Mouse (Mus musculus) limb, embryonic 15.5 days (tissue): ENCODE measurements around the gene Por. TPM values are rescaled to one million over a fixed set of nuclear protein-coding genes. Genes with fewer than 3 reads are reported as not detected.
A peak's percentile ranks its signal among the peaks of the same experiment; 100 is the strongest.

Experiments used
- ATAC-seq: fragments of 200-750 bp; cut with Nextera tagmentation; 2 replicates; pipeline ENCODE4 v1.8.0; 2017; ENCODE audit warnings: low read depth, moderate TSS enrichment; ENCODE audit not compliant: insufficient number of reproducible peaks, low FRiP score, low TSS enrichment
- H3K27ac ChIP-seq: fragments of 300-500 bp; sonication (generic); 2 replicates; pipeline ENCODE4 v1.5.1; 2015; ENCODE audit warnings: moderate library complexity, mild to moderate bottlenecking, inconsistent platforms
- H3K27me3 ChIP-seq: fragments of 300-500 bp; sonication (generic); 2 replicates; pipeline ENCODE4 v1.6.1; 2015; ENCODE audit warnings: inconsistent platforms
- H3K36me3 ChIP-seq: fragments of 300-500 bp; sonication (generic); 2 replicates; pipeline ENCODE4 v1.6.1; 2015; ENCODE audit warnings: inconsistent platforms
- H3K4me1 ChIP-seq: fragments of 300-500 bp; sonication (generic); 2 replicates; pipeline ENCODE4 v1.6.1; 2015; ENCODE audit warnings: inconsistent platforms
- H3K4me2 ChIP-seq: fragments of 300-500 bp; sonication (generic); 2 replicates; pipeline ENCODE4 v1.6.1; 2015; ENCODE audit warnings: mild to moderate bottlenecking, inconsistent platforms
- H3K4me3 ChIP-seq: fragments of 300-500 bp; sonication (generic); 2 replicates; pipeline ENCODE4 v1.5.1; 2015; ENCODE audit warnings: mild to moderate bottlenecking, inconsistent platforms
- H3K9ac ChIP-seq: fragments of 300-500 bp; sonication (generic); 2 replicates; pipeline ENCODE4 v1.6.1; 2015; ENCODE audit warnings: inconsistent platforms
- H3K9me3 ChIP-seq: fragments of 300-500 bp; sonication (generic); 2 replicates; pipeline ENCODE4 v1.6.1; 2016; ENCODE audit warnings: inconsistent platforms
- WGBS: fragments of 180-500 bp; shearing (Covaris S2); methylation state at CpG from one replicate; pipeline ENCODE4 v1.1.7; 2015; 5-methylcytosine and 5-hydroxymethylcytosine counted together
- polyA plus RNA-seq: library from polyadenylated mRNA; unstranded; fragments of >200 nt; fragmentation: Nextera tagmentation; extraction: Ambion mirVana; gene quantifications from 2 replicates; pipeline ENCODE4 v1.2.1, GENCODE M21; 2015

Por gene
- polyA plus RNA-seq, 1 experiment from 2014 or later, result 93.7 TPM

DNA sequence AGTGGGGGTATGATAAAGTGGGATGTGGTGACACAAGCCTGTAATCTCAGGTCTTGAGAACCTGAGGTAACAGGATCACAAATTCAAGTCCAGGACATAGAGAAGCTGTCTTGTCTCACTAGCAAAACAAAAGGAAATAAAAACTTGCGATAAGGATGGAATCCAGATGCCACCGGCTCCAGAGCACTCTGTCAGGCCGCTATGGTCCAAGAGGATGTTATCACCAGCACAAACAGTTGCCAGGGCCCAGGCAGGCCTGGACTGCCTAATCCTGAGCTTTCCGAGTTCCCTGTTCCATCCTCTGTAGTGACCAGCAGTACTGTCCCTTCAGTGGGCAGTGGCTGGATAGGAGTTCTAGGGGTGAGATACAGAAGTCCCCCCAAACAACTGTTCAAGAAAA is 9.9 kb upstream of the Por start:
- no peaks in the 10 kb centered on the region for H3K36me3 ChIP-seq
- ATAC-seq, result no peak
- peaks cover 4% of the 10 kb centered on the region; the same call in 1 of the 2 replicates for H3K4me1 ChIP-seq
- H3K4me2 ChIP-seq, result no peak overlapping the region
- H3K9me3 ChIP-seq, result no peaks in the 10 kb centered on the region
- no peak overlapping the region for H3K9ac ChIP-seq
- no peak overlapping the region for H3K27ac ChIP-seq
- no peaks in the 10 kb centered on the region for H3K27me3 ChIP-seq
- WGBS, result 68% methylated on average over 4 of the region's 4 CpGs
- H3K4me3 ChIP-seq, result no peak overlapping the region

DNA sequence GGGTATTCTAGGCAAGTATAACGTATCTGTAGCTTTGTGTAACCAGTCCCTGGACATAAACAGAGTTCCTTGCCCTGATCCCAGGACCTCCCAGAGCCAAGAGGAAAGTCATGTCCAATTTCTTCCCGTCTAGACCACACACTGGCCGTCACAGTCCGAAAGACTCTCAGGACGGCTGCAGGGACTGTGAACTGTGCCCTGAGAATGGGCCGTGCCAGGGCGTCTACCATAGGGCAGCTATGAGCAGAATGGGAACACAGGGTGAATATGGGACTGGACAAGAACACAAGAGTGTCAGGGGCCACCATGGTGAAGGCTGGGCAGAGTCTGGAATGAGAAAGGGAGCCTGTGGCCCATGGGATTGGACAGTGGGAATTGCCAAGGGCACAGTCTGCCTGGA is 9.3 kb upstream of the Por start:
- H3K4me1 ChIP-seq, result peaks cover 4% of the 10 kb centered on the region; the same call in 1 of the 2 replicates
- no peak overlapping the region for H3K4me2 ChIP-seq
- no peaks in the 10 kb centered on the region for H3K36me3 ChIP-seq
- no peak overlapping the region for H3K27ac ChIP-seq
- no peaks in the 10 kb centered on the region for H3K27me3 ChIP-seq
- ATAC-seq, result no peak
- no peaks in the 10 kb centered on the region for H3K9me3 ChIP-seq
- no peak overlapping the region for H3K9ac ChIP-seq
- 87% methylated on average over 7 of the region's 7 CpGs for WGBS
- H3K4me3 ChIP-seq, result no peak overlapping the region

- Histone ChIP-seq H3K9me3 (no peaks in the 10 kb centered on the region), H3K36me3 (no peaks in the 10 kb centered on the region), H3K27me3 (no peaks in the 10 kb centered on the region), H3K4me2 (no peak overlapping the region), H3K27ac (no peak overlapping the region), H3K4me3 (no peak overlapping the region), H3K9ac (no peak overlapping the region), H3K4me1 (0 out of 2 replicates have a peak, but pooled peaks cover 5% of the 10 kb centered on the region)
- 85% methylated on average over 5 of the region's 5 CpGs for WGBS
- no peak for ATAC-seq
Observed at GRCm38 (mm10) chr5:135666890-135667289, 2.9 kb upstream of the Por start.

GRCm38 (mm10) chr5:135668071-135668470 is 1.8 kb upstream of the Por start:
- 0 out of 2 replicates have a peak, but pooled peaks cover 5% of the 10 kb centered on the region for H3K4me1 ChIP-seq
- H3K27ac ChIP-seq, result no peak overlapping the region
- 81% methylated on average over 7 of the region's 7 CpGs for WGBS
- H3K4me2 ChIP-seq, result no peak overlapping the region
- H3K9me3 ChIP-seq, result no peaks in the 10 kb centered on the region
- no peak for ATAC-seq
- H3K9ac ChIP-seq, result no peak overlapping the region
- H3K27me3 ChIP-seq, result no peaks in the 10 kb centered on the region
- H3K36me3 ChIP-seq, result no peaks in the 10 kb centered on the region
- H3K4me3 ChIP-seq, result no peak overlapping the region

DNA sequence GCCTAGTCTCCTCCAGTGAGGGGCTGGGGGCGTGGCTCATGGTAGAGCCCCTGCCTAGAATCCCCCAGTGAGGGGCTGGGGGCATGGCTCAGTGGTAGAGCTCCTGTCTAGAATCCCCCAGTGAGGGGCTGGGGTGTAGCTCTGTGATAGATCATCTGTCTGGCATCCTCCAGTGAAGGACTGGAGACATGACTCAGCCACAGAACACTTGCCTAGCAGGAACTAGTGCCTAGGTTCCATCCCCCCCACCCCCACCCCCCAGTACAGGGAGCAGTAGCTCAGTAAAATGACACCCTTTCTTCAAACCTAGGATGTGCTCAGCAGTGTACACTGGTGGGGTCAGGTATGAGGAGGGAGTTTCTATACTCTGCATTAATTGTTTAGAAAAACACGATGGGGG is 1.0 kb downstream of the Por start:
- ATAC-seq, result no peak
- H3K4me1 ChIP-seq, result peaks cover 17% of the 10 kb centered on the region
- H3K36me3 ChIP-seq, result no peaks in the 10 kb centered on the region
- no peak overlapping the region for H3K9ac ChIP-seq
- H3K4me2 ChIP-seq, result no peak overlapping the region
- WGBS, result 62% methylated on average over 2 of the region's 2 CpGs
- H3K9me3 ChIP-seq, result no peaks in the 10 kb centered on the region
- H3K4me3 ChIP-seq, result no peak overlapping the region
- no peaks in the 10 kb centered on the region for H3K27me3 ChIP-seq
- H3K27ac ChIP-seq, result no peak overlapping the region

- no peaks in the 10 kb centered on the region for H3K9me3 ChIP-seq
- H3K27ac ChIP-seq, result no peak overlapping the region
- peaks cover 17% of the 10 kb centered on the region for H3K4me1 ChIP-seq
- H3K9ac ChIP-seq, result no peak overlapping the region
- no peak for ATAC-seq
- no peak overlapping the region for H3K4me3 ChIP-seq
- H3K4me2 ChIP-seq, result no peak overlapping the region
- H3K36me3 ChIP-seq, result no peaks in the 10 kb centered on the region
- WGBS, result 65% methylated on average over 4 of the region's 4 CpGs
- H3K27me3 ChIP-seq, result no peaks in the 10 kb centered on the region
Observed at GRCm38 (mm10) chr5:135672509-135672908, 2.7 kb downstream of the Por start.

DNA sequence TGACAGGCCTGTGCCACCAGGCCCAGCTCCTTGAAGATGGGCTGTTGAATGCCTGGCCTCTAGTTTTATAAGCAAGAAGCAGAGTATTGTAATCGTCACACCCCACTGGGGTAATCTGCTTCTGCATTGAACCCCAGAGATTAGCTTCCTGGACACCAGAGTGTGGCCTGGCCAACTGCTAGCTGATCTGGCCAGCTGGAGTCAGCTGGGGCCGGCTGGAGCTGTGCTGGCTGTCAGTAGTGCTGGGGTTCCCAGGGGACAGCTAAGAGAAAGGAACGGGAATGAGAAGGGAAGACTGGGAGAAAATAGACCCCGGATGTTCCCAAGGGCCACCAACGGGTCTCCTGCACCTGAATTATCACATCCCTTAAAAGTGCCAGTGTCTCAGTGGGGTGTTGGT is 3.1 kb downstream of the Por start:
- Histone ChIP-seq H3K27ac (no peak overlapping the region), H3K9me3 (no peaks in the 10 kb centered on the region), H3K4me3 (no peak overlapping the region), H3K4me2 (no peak overlapping the region), H3K36me3 (no peaks in the 10 kb centered on the region), H3K27me3 (no peaks in the 10 kb centered on the region), H3K4me1 (peaks cover 17% of the 10 kb centered on the region), H3K9ac (no peak overlapping the region)
- WGBS, result 60% methylated on average over 5 of the region's 5 CpGs
- no peak for ATAC-seq

GRCm38 (mm10) chr5:135674349-135674775 is 4.5 kb downstream of the Por start:
- Histone ChIP-seq H3K9ac (no peak overlapping the region), H3K9me3 (no peaks in the 10 kb centered on the region), H3K27me3 (no peaks in the 10 kb centered on the region), H3K4me3 (no peak overlapping the region), H3K4me1 (peaks cover 17% of the 10 kb centered on the region), H3K4me2 (no peak overlapping the region), H3K27ac (no peak overlapping the region), H3K36me3 (no peaks in the 10 kb centered on the region)
- ATAC-seq, result no peak
- whole genome bisulfite sequencing, result 37% methylated on average over 3 of the region's 3 CpGs

- 3% methylated on average over 11 of the region's 11 CpGs for WGBS
- no peak overlapping the region for H3K27ac ChIP-seq
- H3K4me2 ChIP-seq, result peak overlapping the region; percentile 30; the same call in 1 of the 2 replicates
- no peaks in the 10 kb centered on the region for H3K27me3 ChIP-seq
- H3K4me3 ChIP-seq, result no peak overlapping the region
- peaks cover 14% of the 10 kb centered on the region for H3K4me1 ChIP-seq
- no peak for ATAC-seq
- no peaks in the 10 kb centered on the region for H3K36me3 ChIP-seq
- H3K9me3 ChIP-seq, result no peaks in the 10 kb centered on the region
- H3K9ac ChIP-seq, result no peak overlapping the region
Observed at GRCm38 (mm10) chr5:135674821-135675220, 5.0 kb downstream of the Por start.

DNA sequence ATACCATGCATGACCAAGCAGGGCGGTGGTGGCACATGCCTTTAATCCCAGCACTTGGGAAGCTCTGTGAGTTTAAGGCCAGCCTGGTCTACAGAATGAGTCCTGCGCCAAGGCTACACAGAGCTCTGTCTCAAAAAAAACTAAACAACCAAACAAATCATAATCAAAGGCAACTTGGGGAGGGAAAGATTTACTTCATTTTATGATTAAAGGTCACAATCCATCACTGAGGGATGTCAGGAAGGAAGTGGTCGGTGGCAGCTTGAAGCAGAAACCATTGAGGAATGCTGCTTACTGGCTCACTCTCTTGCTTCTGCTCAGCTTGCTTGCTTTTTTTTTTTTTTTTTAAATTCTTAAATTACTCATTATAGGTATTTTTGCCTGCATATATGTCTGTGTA is 6.9 kb downstream of the Por start:
- Histone ChIP-seq H3K4me2 (no peak overlapping the region), H3K27me3 (no peaks in the 10 kb centered on the region), H3K36me3 (no peaks in the 10 kb centered on the region), H3K9me3 (no peaks in the 10 kb centered on the region), H3K4me3 (no peak overlapping the region), H3K4me1 (peaks cover 12% of the 10 kb centered on the region), H3K27ac (no peak overlapping the region), H3K9ac (no peak overlapping the region)
- no peak for ATAC-seq
- 80% methylated on average over 3 of the region's 3 CpGs for WGBS

- Histone ChIP-seq H3K27me3 (no peaks in the 10 kb centered on the region), H3K4me2 (no peak overlapping the region), H3K4me1 (peaks cover 12% of the 10 kb centered on the region), H3K4me3 (no peak overlapping the region), H3K36me3 (no peaks in the 10 kb centered on the region), H3K9me3 (no peaks in the 10 kb centered on the region), H3K27ac (no peak overlapping the region), H3K9ac (no peak overlapping the region)
- 64% methylated on average over 2 of the region's 2 CpGs for WGBS
- ATAC-seq, result no peak
Observed at GRCm38 (mm10) chr5:135677251-135677650, 7.4 kb downstream of the Por start.

DNA sequence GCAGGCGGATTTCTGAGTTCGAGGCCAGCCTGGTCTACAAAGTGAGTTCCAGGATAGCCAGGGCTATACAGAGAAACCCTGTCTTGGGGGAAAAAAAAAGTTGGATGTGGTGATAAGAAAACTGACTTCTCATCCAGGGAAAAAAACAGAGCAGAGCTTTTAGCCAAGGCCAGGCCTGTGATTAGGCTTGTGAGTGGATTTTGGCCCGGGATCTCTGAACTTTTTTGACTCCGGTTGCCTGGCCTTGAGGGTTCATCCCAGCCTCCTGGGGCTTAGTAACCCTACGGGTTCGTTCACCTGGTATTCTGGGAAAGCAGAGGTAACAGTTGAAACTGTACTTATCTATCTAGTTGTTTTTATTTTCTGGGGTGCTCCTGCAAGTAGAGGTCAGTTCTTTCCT is 8.6 kb downstream of the Por start:
- H3K4me3 ChIP-seq, result no peak overlapping the region
- WGBS, result 94% methylated on average over 6 of the region's 6 CpGs
- no peak for ATAC-seq
- H3K4me2 ChIP-seq, result no peak overlapping the region
- no peak overlapping the region for H3K27ac ChIP-seq
- peaks cover 12% of the 10 kb centered on the region for H3K4me1 ChIP-seq
- no peaks in the 10 kb centered on the region for H3K36me3 ChIP-seq
- no peaks in the 10 kb centered on the region for H3K27me3 ChIP-seq
- H3K9me3 ChIP-seq, result no peaks in the 10 kb centered on the region
- H3K9ac ChIP-seq, result no peak overlapping the region

DNA sequence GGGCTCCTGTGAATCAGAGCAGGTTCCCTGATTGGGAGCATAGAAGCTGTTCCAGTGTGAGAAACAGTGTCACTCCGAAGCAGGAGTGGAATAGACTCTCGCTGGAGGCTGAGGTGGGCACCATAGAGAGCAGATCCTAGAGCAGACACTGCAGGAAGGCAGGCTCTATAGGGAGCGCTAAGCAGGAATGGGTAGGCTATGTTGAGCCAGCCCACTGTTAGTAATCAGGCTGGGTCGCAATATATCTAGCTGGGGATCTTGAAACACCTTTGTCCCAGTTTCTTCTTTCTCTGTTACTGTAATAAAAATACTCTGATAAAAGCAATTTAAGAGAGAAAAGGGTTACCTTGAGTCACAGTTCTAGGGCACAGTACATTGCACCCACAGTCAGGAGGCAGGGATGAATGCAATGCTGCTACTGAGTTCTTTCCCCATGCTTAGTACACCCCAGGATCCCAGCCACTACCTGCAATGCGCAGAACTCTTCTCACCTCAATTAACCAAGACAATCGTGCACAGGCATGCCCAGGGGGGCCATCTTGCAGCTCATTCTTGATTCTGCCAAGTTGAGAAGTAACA is 11.2 kb downstream of the Por start:
- Histone ChIP-seq H3K4me1 (no peaks in the 10 kb centered on the region), H3K9ac (no peak overlapping the region), H3K27ac (no peak overlapping the region), H3K4me2 (no peak overlapping the region), H3K27me3 (no peaks in the 10 kb centered on the region), H3K4me3 (no peak overlapping the region), H3K36me3 (no peaks in the 10 kb centered on the region), H3K9me3 (no peaks in the 10 kb centered on the region)
- WGBS, result 67% methylated on average over 6 of the region's 6 CpGs
- ATAC-seq, result no peak
